ENCODE assay signal across 29 mouse cellular contexts in the genomic region with DNA sequence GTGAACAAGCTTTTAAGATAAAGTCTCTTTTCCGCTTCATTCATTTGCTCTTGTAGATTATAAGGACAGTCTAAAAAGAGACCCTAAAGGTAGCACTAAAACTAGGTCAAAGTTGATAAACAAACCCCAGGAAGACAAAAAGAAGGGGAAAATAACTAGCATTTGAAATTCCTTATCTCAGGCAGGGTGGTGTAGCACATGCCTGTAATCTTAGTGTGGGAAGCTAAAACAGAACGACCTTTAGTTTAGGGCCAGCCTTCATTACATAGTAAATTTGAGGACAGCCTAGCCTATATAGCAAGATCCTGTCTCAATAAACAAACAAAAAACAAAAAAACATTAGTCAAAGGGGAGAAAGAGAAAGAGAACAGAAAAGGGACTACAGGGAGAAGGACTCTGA. TPM values are rescaled to one million over a fixed set of nuclear protein-coding genes. Genes with fewer than 3 reads are reported as not detected.
"Had no signal": no experiment of that assay in that cellular context is flagged by ENCODE, and none has a peak within 500 bp of the region (broad histone marks: within the 10 kb centered on the region; RNA-seq: fewer than 3 reads in every experiment).

No protein-coding gene starts in this region.

- H3K9me3 ChIP-seq: heart, embryonic 10.5 days; heart, embryonic 12.5 days; hindbrain, embryonic 10.5 days; hindbrain, embryonic 12.5 days; intestine, embryonic 15.5 days; limb, embryonic 10.5 days; limb, embryonic 12.5 days had no signal

- H3K4me2 ChIP-seq: heart, embryonic 12.5 days; hindbrain, embryonic 12.5 days; hindbrain, embryonic 14.5 days; intestine, embryonic 15.5 days; limb, embryonic 12.5 days had no signal

- ATAC-seq: hindbrain, embryonic 16.5 days; inflammation-experienced regulatory T-cells, adult 6 months; intestine, embryonic 15.5 days; intestine, postnatal 0 days had no signal

- H3K9ac ChIP-seq: heart, embryonic 12.5 days; hindbrain, embryonic 12.5 days; hindbrain, embryonic 14.5 days; intestine, embryonic 15.5 days; limb, embryonic 12.5 days had no signal

- DNase-seq: gastrocnemius, adult 2 months; gastrocnemius, postnatal 10 days; gastrocnemius, postnatal 25 days; heart, adult 18-20 months; heart, postnatal 10 days; heart, postnatal 4 days; kidney, adult 18-20 months; kidney, adult 8-10 months; kidney, postnatal 10 days; kidney, postnatal 25 days; kidney, postnatal 4 days had no signal

- H3K27me3 ChIP-seq: heart, embryonic 12.5 days; hindbrain, embryonic 12.5 days; intestine, embryonic 15.5 days; limb, embryonic 12.5 days had no signal

- H3K27ac ChIP-seq: gastrocnemius, adult 2 months; heart, embryonic 10.5 days; hindbrain, embryonic 10.5 days; hindbrain, embryonic 12.5 days; hindbrain, embryonic 14.5 days; intestine, embryonic 15.5 days; layer of hippocampus, adult 2 months; left cerebral cortex, adult 2 months; limb, embryonic 10.5 days; limb, embryonic 12.5 days had no signal

- H3K4me3 ChIP-seq: gastrocnemius, adult 2 months; heart, embryonic 10.5 days; heart, embryonic 12.5 days; hindbrain, embryonic 10.5 days; hindbrain, embryonic 12.5 days; intestine, embryonic 15.5 days; layer of hippocampus, adult 2 months; left cerebral cortex, adult 2 months; limb, embryonic 10.5 days; limb, embryonic 12.5 days had no signal

RNA-seq across cellular contexts. Expression of a gene that starts 7.2 kb away (rescaled TPM):
- total RNA-seq: gastrocnemius, adult 2 months; gastrocnemius, postnatal 10 days; gastrocnemius, postnatal 25 days; heart, adult 18-20 months; heart, postnatal 25 days; layer of hippocampus, adult 2 months; layer of hippocampus, postnatal 25 days; left cerebral cortex, adult 2 months; left cerebral cortex, postnatal 36 days; liver, adult 2 months had no signal
- polyA plus RNA-seq: liver, adult 2 months; liver, embryonic 16.5 days had no signal
